ENCODE assay signal across 8 mouse cellular contexts in the genomic region with DNA sequence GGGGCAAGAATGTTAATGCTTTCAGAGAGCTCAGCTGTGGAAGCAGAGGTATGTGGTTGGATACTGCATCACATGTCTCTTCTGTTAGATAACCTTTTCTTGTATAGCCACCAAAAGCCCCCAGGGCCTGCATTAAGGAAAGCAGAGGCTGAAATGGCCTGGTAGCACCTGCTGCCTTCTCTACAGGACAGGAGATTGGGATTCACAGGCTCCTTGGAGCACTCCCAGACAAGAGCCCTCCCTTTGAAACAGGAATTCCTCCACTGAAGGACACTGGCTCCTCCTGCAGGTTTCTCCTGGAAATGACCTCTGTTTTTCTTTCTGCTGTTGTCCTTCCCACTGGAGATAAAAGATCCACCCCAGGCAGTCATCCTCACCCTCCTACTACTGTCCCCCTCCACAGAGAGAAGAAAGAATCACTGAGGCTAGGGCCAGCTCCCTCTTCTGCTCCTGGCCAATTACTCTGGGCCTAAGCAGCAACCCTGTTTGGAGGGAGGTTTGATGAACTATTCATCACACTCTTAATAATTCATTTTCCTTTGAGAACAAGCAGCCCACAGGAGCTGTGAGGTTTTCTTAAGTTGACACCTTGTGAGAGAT.
DNase-seq lines count a peak whose midpoint lies in the region; ATAC-seq and TF ChIP-seq lines count a peak whose summit lies in the region.

No protein-coding gene starts in this region.

- no peak for TF ChIP-seq POLR2A in thymus, adult 2 months (IDR thresholded peaks at IDR 0.05; ENCODE audit: control insufficient read depth, extremely low read depth, insufficient read depth, low read length, poor library complexity)

- H3K27me3 ChIP-seq in thymus, adult 2 months (ENCODE audit: control insufficient read depth, insufficient read depth, low read length) = no peaks in the 10 kb centered on the region
- no peaks in the 10 kb centered on the region for H3K27me3 ChIP-seq in hindbrain, embryonic 10.5 days (ENCODE audit: insufficient read depth, poor library complexity, severe bottlenecking)
- H3K27me3 ChIP-seq in limb, embryonic 11.5 days (ENCODE audit: control insufficient read depth, insufficient read depth, low read length) = no peaks in the 10 kb centered on the region

- no peaks in the 10 kb centered on the region for H3K4me1 ChIP-seq in thymus, adult 2 months (replicated peaks; ENCODE audit: control insufficient read depth, insufficient read depth, low read length)
- H3K4me1 ChIP-seq in hindbrain, embryonic 10.5 days (replicated peaks) = no peaks in the 10 kb centered on the region
- no peaks in the 10 kb centered on the region for H3K4me1 ChIP-seq in limb, embryonic 11.5 days (ENCODE audit: control insufficient read depth, insufficient read depth, low read length)

- H3K9me3 ChIP-seq in hindbrain, embryonic 10.5 days = no peaks in the 10 kb centered on the region
- no peaks in the 10 kb centered on the region for H3K9me3 ChIP-seq in limb, embryonic 11.5 days (ENCODE audit: control insufficient read depth, low read length)

- no peak overlapping the region for H3K4me3 ChIP-seq in gastrocnemius, adult 2 months
- H3K4me3 ChIP-seq in thymus, adult 2 months (ENCODE audit: control insufficient read depth, insufficient read depth, low read length) = no peak overlapping the region
- H3K4me3 ChIP-seq in hindbrain, embryonic 10.5 days = no peak overlapping the region
- H3K4me3 ChIP-seq in limb, embryonic 11.5 days (ENCODE audit: low read depth, low read length) = no peak overlapping the region

- no peak overlapping the region for H3K4me2 ChIP-seq in limb, embryonic 11.5 days (ENCODE audit: low read depth, severe bottlenecking)

- TF ChIP-seq CTCF in gastrocnemius, adult 2 months (IDR thresholded peaks at IDR 0.05) = peak; percentile 25; the same call in 1 of the 2 replicates
- TF ChIP-seq CTCF in thymus, adult 2 months (IDR thresholded peaks at IDR 0.05; ENCODE audit: borderline replicate concordance, control insufficient read depth, extremely low read depth, insufficient read depth, low read length, poor library complexity) = no peak

- H3K27ac ChIP-seq in gastrocnemius, adult 2 months = no peak overlapping the region
- H3K27ac ChIP-seq in thymus, adult 2 months (ENCODE audit: control insufficient read depth, insufficient read depth, low read length) = no peak overlapping the region
- no peak overlapping the region for H3K27ac ChIP-seq in hindbrain, embryonic 10.5 days
- no peak overlapping the region for H3K27ac ChIP-seq in limb, embryonic 11.5 days (replicated peaks; ENCODE audit: low read depth, low read length)

- H3K36me3 ChIP-seq in thymus, adult 2 months (ENCODE audit: control insufficient read depth, insufficient read depth, low read length) = no peaks in the 10 kb centered on the region
- H3K36me3 ChIP-seq in hindbrain, embryonic 10.5 days = no peaks in the 10 kb centered on the region
- H3K36me3 ChIP-seq in limb, embryonic 11.5 days (ENCODE audit: control insufficient read depth, insufficient read depth, low read length) = no peaks in the 10 kb centered on the region

- no peak overlapping the region for H3K9ac ChIP-seq in limb, embryonic 11.5 days (ENCODE audit: low read length)

- no peak for DNase-seq in gastrocnemius, adult 2 months
- DNase-seq in gastrocnemius, adult 8-10 months (ENCODE audit: low spot score in 2 of 2) = no peak
- peak; percentile 0 for DNase-seq in thymus, postnatal 25 days
- no peak for DNase-seq in thymus, adult 2 months
- peak; percentile 48 for DNase-seq in hindbrain, embryonic 10.5 days (ENCODE audit: low spot score)
- DNase-seq in limb, embryonic 11.5 days (ENCODE audit: low spot score) = peak; percentile 30
- DNase-seq in right cerebral cortex, postnatal 25 days = peak; percentile 19
- DNase-seq in adrenal gland, postnatal 25 days = no peak

- intact Hi-C loops in gastrocnemius, adult 2 months (cut with DNase I) = no loop called here

- no peak for ATAC-seq in limb, embryonic 11.5 days (ENCODE audit: insufficient number of reproducible peaks, low FRiP score, low TSS enrichment, low read depth)

Comparison
In these comparisons a context has a peak if more than half of its experiments do, and no peak if none do; other contexts are left out.
1. DNase-seq: peak in thymus, postnatal 25 days (single experiment), hindbrain, embryonic 10.5 days (single experiment), limb, embryonic 11.5 days (single experiment) and right cerebral cortex, postnatal 25 days (single experiment); none in gastrocnemius, adult 2 months (single experiment), gastrocnemius, adult 8-10 months (0 of 2), thymus, adult 2 months (single experiment) and adrenal gland, postnatal 25 days (single experiment).